Mouse (Mus musculus): ENCODE measurements around the gene Sult6b2.

The Sult6b2 gene

GRCm38 (mm10) chr6:142779812-142780573, 24.3 kb downstream of the Sult6b2 start:
- DNase-seq (ENCODE audit: extremely low spot score, low spot score): no peak

GRCm38 (mm10) chr6:142779045-142779811, 25.1 kb downstream of the Sult6b2 start:
- peak; percentile 36 for DNase-seq (ENCODE audit: extremely low spot score, low spot score)

- no peak for DNase-seq (ENCODE audit: extremely low spot score, low spot score)
These were observed 27.4 kb downstream of the Sult6b2 start for GRCm38 (mm10) chr6:142776935-142777334.

GRCm38 (mm10) chr6:142773566-142773965, 30.7 kb downstream of the Sult6b2 start:
- DNase-seq (ENCODE audit: extremely low spot score, low spot score): no peak

- DNase-seq (ENCODE audit: extremely low spot score, low spot score): no peak
These were observed 32.7 kb downstream of the Sult6b2 start for GRCm38 (mm10) chr6:142771643-142772042.

- DNase-seq (ENCODE audit: extremely low spot score, low spot score): no peak
These were observed 34.4 kb downstream of the Sult6b2 start for GRCm38 (mm10) chr6:142769896-142770295.

GRCm38 (mm10) chr6:142767305-142767704, 37.0 kb downstream of the Sult6b2 start:
- DNase-seq (ENCODE audit: extremely low spot score, low spot score): no peak

GRCm38 (mm10) chr6:142764933-142765332, 39.4 kb downstream of the Sult6b2 start:
- no peak for DNase-seq (ENCODE audit: extremely low spot score, low spot score)

GRCm38 (mm10) chr6:142759633-142760032, 44.7 kb downstream of the Sult6b2 start:
- no peak for DNase-seq (ENCODE audit: extremely low spot score, low spot score)

- DNase-seq (ENCODE audit: extremely low spot score, low spot score): no peak
These were observed 45.7 kb downstream of the Sult6b2 start for GRCm38 (mm10) chr6:142758562-142758961.

- DNase-seq (ENCODE audit: extremely low spot score, low spot score): no peak
These were observed 46.3 kb downstream of the Sult6b2 start for GRCm38 (mm10) chr6:142757976-142758375.

GRCm38 (mm10) chr6:142757334-142757965, 46.9 kb downstream of the Sult6b2 start:
- no peak for DNase-seq (ENCODE audit: extremely low spot score, low spot score)

- DNase-seq (ENCODE audit: extremely low spot score, low spot score): peak; percentile 87
These were observed 47.6 kb downstream of the Sult6b2 start, which contains the start of gene Cmas for GRCm38 (mm10) chr6:142756507-142757333. Cmas (plus strand) TSS chr6:142756686.

- DNase-seq (ENCODE audit: extremely low spot score, low spot score): no peak
These were observed 51.7 kb downstream of the Sult6b2 start for GRCm38 (mm10) chr6:142752331-142753246.

GRCm38 (mm10) chr6:142751365-142751764, 52.9 kb downstream of the Sult6b2 start:
- DNase-seq (ENCODE audit: extremely low spot score, low spot score): no peak

- no peak for DNase-seq (ENCODE audit: extremely low spot score, low spot score)
These were observed 56.1 kb downstream of the Sult6b2 start for GRCm38 (mm10) chr6:142748057-142748708.

- no peak for DNase-seq (ENCODE audit: extremely low spot score, low spot score)
These were observed 57.1 kb downstream of the Sult6b2 start for GRCm38 (mm10) chr6:142747165-142747564.

- no peak for DNase-seq (ENCODE audit: extremely low spot score, low spot score)
These were observed 57.5 kb downstream of the Sult6b2 start for GRCm38 (mm10) chr6:142746765-142747164.

- DNase-seq (ENCODE audit: extremely low spot score, low spot score): no peak
These were observed 58.8 kb downstream of the Sult6b2 start for GRCm38 (mm10) chr6:142745484-142745883.

GRCm38 (mm10) chr6:142743193-142743592, 61.1 kb downstream of the Sult6b2 start:
- DNase-seq (ENCODE audit: extremely low spot score, low spot score): no peak

All from neural tube, embryonic 10.5 days (tissue).